Mouse (Mus musculus): Measurements from ENCODE around the gene Hoxa4.

DNA sequence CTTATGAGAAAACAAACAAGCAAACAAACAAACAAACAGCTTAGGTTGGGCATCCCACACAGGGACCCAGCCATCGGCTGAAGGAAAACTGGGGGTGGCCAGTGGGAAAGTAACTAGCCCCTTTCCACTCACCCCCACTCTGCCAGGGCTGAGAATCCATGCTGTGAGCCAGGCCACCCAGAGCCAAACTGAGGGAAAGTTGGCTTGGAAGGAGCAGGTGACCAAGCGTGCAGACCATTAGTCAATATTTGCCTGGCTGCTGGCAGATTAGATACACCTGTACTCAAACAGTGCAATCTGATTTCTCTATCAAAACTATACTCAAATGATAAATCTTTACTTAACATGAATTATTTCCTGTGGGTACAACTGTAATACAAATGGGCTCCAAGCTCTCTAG is 9.5 kb downstream of the Hoxa4 start:
- TF ChIP-seq CTCF (IDR thresholded peaks at IDR 0.05; ENCODE audit: extremely low read depth, insufficient read depth, low read length), result no peak
- TF ChIP-seq POLR2A (IDR thresholded peaks at IDR 0.05; ENCODE audit: extremely low read depth, insufficient read depth, low read length), result no peak
